Mouse (Mus musculus) embryonic facial prominence, embryonic 12.5 days (tissue): Measurements from ENCODE around the gene Olfr655. TPM values are rescaled to one million over a fixed set of nuclear protein-coding genes. Genes with fewer than 3 reads are reported as not detected.

Experiments
- ATAC-seq: fragments of 200-750 bp; cut with Nextera tagmentation; 2 replicates; pipeline ENCODE4 v1.8.0; 2017; ENCODE audit not compliant: insufficient number of reproducible peaks, insufficient read depth, low FRiP score, low TSS enrichment
- H3K27ac ChIP-seq: fragments of 300-500 bp; sonication (generic); 2 replicates; pipeline ENCODE4 v1.5.1; 2016; ENCODE audit warnings: mild to moderate bottlenecking
- H3K27me3 ChIP-seq: fragments of 300-500 bp; sonication (generic); 2 replicates; pipeline ENCODE4 v1.6.1; 2016; ENCODE audit warnings: mild to moderate bottlenecking, moderate library complexity
- H3K36me3 ChIP-seq: fragments of 300-500 bp; sonication (generic); 2 replicates; pipeline ENCODE4 v1.6.1; 2016; ENCODE audit warnings: mild to moderate bottlenecking
- H3K4me1 ChIP-seq: fragments of 300-500 bp; sonication (generic); 2 replicates; pipeline ENCODE4 v1.6.1; 2016
- H3K4me2 ChIP-seq: fragments of 300-500 bp; sonication (generic); replicated peaks from 2 replicates; pipeline ENCODE4 v1.6.1; 2016; ENCODE audit warnings: mild to moderate bottlenecking, moderate library complexity
- H3K4me3 ChIP-seq: fragments of 300-500 bp; sonication (generic); 2 replicates; pipeline ENCODE4 v1.5.1; 2016; ENCODE audit warnings: mild to moderate bottlenecking
- H3K9ac ChIP-seq: fragments of 300-500 bp; sonication (generic); 2 replicates; pipeline ENCODE4 v1.6.1; 2016; ENCODE audit warnings: mild to moderate bottlenecking, moderate library complexity
- H3K9me3 ChIP-seq: fragments of 300-500 bp; sonication (generic); 2 replicates; pipeline ENCODE4 v1.6.1; 2016; ENCODE audit warnings: mild to moderate bottlenecking, moderate library complexity
- WGBS: fragments of 180-500 bp; shearing (Covaris S2); methylation state at CpG from one replicate; pipeline ENCODE4 v1.1.7; 2016; 5-methylcytosine and 5-hydroxymethylcytosine counted together
- polyA plus RNA-seq: library from polyadenylated mRNA; unstranded; fragments of >200 nt; fragmentation: Nextera tagmentation; extraction: Ambion mirVana; gene quantifications from 2 replicates; pipeline ENCODE4 v1.2.1, GENCODE M21; 2016

Olfr655 gene
- polyA plus RNA-seq, 1 experiment from 2014 or later, result not detected

- 70% methylated on average over 1 of the region's 1 CpGs for WGBS
- no peak for ATAC-seq
Measured at GRCm38 (mm10) chr7:104552700-104553099, 48.9 kb downstream of the Olfr655 start.

GRCm38 (mm10) chr7:104549833-104550232, 51.7 kb downstream of the Olfr655 start, which contains the start of gene Olfr651:
Gene Olfr651 (plus strand): TSS chr7:104550133.
- no peaks in the 10 kb centered on the region for H3K36me3 ChIP-seq
- no peak within 1 kb of the TSS for H3K9ac ChIP-seq
- H3K4me2 ChIP-seq, result no peak within 1 kb of the TSS
- no peaks in the 10 kb centered on the region for H3K4me1 ChIP-seq
- no peak for ATAC-seq
- H3K27me3 ChIP-seq, result no peaks in the 10 kb centered on the region
- no peak within 1 kb of the TSS for H3K27ac ChIP-seq
- no peak within 1 kb of the TSS for H3K4me3 ChIP-seq
- WGBS, result 74% methylated on average over 5 of the region's 5 CpGs
- no peaks in the 10 kb centered on the region for H3K9me3 ChIP-seq

More at GRCm38 (mm10) chr7:104552700-104553099, 48.9 kb downstream of the Olfr655 start:
- no peak overlapping the region for H3K27ac ChIP-seq
- no peaks in the 10 kb centered on the region for H3K36me3 ChIP-seq
- H3K27me3 ChIP-seq, result no peaks in the 10 kb centered on the region
- no peak overlapping the region for H3K4me2 ChIP-seq
- H3K9me3 ChIP-seq, result no peaks in the 10 kb centered on the region
- no peaks in the 10 kb centered on the region for H3K4me1 ChIP-seq
- no peak overlapping the region for H3K4me3 ChIP-seq
- H3K9ac ChIP-seq, result no peak overlapping the region

Other genes with a start within 250 kb of the Olfr655 start
- 2.0 and 2.3 TPM in 2 replicates for gene Trim12c, start 248.4 kb downstream of the Olfr655 start, polyA plus RNA-seq
- not detected in 2 replicates for gene Trim30b, start 231.9 kb downstream of the Olfr655 start, polyA plus RNA-seq
- gene Trim30c, start 200.9 kb downstream of the Olfr655 start, polyA plus RNA-seq, result 0.18 TPM in 1 of 2 replicates, not detected in the other
- gene Trim30a, start 136.6 kb downstream of the Olfr655 start, polyA plus RNA-seq, result 0.72 and 1.3 TPM in 2 replicates
- 0.15 and 0.27 TPM in 2 replicates for gene Trim30d, start 93.9 kb downstream of the Olfr655 start, polyA plus RNA-seq
- not detected in 2 replicates for gene Olfr651, start 51.6 kb downstream of the Olfr655 start, polyA plus RNA-seq
- gene Olfr652, start 40.9 kb downstream of the Olfr655 start, polyA plus RNA-seq, result not detected in 2 replicates
- not detected in 2 replicates for gene Olfr653, start 24.5 kb downstream of the Olfr655 start, polyA plus RNA-seq
- not detected in 2 replicates for gene Olfr654, start 14.8 kb downstream of the Olfr655 start, polyA plus RNA-seq
- gene Olfr656, start 12.2 kb upstream of the Olfr655 start, polyA plus RNA-seq, result not detected in 2 replicates
- not detected in 2 replicates for gene Olfr657, start 23.0 kb upstream of the Olfr655 start, polyA plus RNA-seq
- not detected in 2 replicates for gene Olfr658, start 45.5 kb upstream of the Olfr655 start, polyA plus RNA-seq
- gene Olfr659, start 65.0 kb upstream of the Olfr655 start, polyA plus RNA-seq, result not detected in 2 replicates
- gene Olfr661, start 84.7 kb upstream of the Olfr655 start, polyA plus RNA-seq, result not detected in 2 replicates
- gene Usp17le, start 175.7 kb upstream of the Olfr655 start, polyA plus RNA-seq, result not detected in 2 replicates
- not detected in 2 replicates for gene Usp17lb, start 240.8 kb upstream of the Olfr655 start, polyA plus RNA-seq